Mouse (Mus musculus): ENCODE measurements around the gene Phrf1. TPM values are rescaled to one million over a fixed set of nuclear protein-coding genes. Genes with fewer than 3 reads are reported as not detected.
A peak's percentile ranks its signal among the peaks of the same experiment; 100 is the strongest.

Phrf1 gene
- polyA plus RNA-seq, 1 experiment, result 99.9 TPM

DNA sequence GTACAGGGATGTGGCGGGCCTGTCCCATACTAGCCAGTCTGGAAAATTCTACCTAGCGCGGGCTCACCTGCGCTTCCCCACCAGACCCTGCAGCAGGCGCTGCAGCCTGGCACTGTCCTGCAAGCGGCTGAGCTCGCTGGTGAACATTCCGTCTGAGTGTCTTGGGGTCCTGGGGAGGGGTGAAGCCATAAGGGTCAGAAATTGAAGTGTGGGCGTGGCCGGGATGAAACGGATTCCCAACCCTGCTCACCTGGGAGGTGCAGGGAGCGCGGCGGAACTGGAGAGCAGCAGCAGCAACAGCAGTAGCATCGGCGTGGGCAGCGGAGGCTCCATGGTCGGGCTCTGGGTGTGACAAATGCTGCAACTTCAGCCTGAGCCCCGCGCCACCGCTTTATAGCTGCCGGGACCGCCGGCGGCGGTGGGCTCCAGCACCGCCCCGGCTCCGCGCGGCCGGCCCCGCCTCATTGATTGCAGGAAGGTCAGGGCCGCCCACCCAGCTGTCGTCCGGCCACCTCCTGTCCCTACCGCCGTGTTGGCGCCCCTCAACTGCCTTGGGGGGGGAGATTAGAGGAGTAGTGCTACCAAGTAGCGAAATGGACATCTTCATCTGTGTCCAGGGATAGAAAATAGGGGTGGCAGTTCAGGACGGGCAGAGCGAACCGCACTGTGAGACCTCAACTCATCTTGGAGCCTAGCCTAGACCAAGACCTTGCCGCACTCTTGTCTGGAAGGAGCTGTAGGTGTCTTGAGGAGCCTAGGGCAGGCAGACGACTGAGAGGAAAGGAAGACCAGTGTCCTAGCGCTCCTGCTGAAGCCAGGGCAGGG, 50.4 kb downstream of the Phrf1 start, which contains the start of gene Sct:
TSS of gene Sct (minus strand) at position 368 of the 825 bp plus-strand sequence.
- Histone ChIP-seq H3K9me3 (replicated peaks; ENCODE audit: control insufficient read depth, insufficient read depth, low read length, poor library complexity, severe bottlenecking) (no peaks in the 10 kb centered on the region), H3K4me1 (ENCODE audit: control insufficient read depth, insufficient read depth, low read length) (peaks cover 1% of the 10 kb centered on the region), H3K27me3 (ENCODE audit: control insufficient read depth, insufficient read depth, low read length, poor library complexity, severe bottlenecking) (no peaks in the 10 kb centered on the region), H3K9ac (ENCODE audit: low read depth, poor library complexity, severe bottlenecking) (peak within 1 kb of the TSS; percentile 9), H3K36me3 (ENCODE audit: control insufficient read depth, insufficient read depth, low read length, poor library complexity, severe bottlenecking) (no peaks in the 10 kb centered on the region), H3K4me3 (ENCODE audit: low read depth, low read length) (peak within 1 kb of the TSS; percentile 69), H3K27ac (ENCODE audit: insufficient read depth, low read length) (no peak within 1 kb of the TSS)
- TF ChIP-seq POLR2A (IDR thresholded peaks at IDR 0.05; ENCODE audit: insufficient read depth, low read length) (no peak), EP300 (IDR thresholded peaks at IDR 0.05; ENCODE audit: insufficient read depth, low read depth, low read length) (no peak), CTCF (IDR thresholded peaks at IDR 0.05; ENCODE audit: low read depth, low read length) (peak; percentile 43)

DNA sequence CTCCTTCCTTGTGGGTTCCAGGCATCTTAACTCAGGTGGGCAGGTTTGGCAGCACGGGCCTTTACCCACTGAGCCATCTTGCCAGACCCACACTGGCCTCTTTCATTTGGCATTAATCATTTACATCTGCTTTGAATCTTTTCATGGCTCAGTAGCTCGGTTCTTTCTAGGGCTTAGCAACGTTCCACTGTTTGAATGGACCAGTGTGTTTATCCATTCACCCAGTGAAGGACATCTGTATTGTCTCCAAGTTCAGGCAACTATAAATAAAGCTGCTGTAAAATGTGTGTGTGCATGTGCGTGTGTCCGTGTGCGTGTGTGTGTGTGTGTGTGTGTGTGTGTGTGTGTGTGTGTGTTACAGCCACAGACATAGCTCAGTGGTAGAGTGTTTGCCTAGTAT, 52.9 kb downstream of the Phrf1 start:
- no peak overlapping the region for H3K27ac ChIP-seq (ENCODE audit: insufficient read depth, low read length)
- H3K36me3 ChIP-seq (ENCODE audit: control insufficient read depth, insufficient read depth, low read length, poor library complexity, severe bottlenecking), result no peaks in the 10 kb centered on the region
- H3K9ac ChIP-seq (ENCODE audit: low read depth, poor library complexity, severe bottlenecking), result no peak overlapping the region
- H3K27me3 ChIP-seq (ENCODE audit: control insufficient read depth, insufficient read depth, low read length, poor library complexity, severe bottlenecking), result no peaks in the 10 kb centered on the region
- TF ChIP-seq POLR2A (IDR thresholded peaks at IDR 0.05; ENCODE audit: insufficient read depth, low read length) (no peak), EP300 (IDR thresholded peaks at IDR 0.05; ENCODE audit: insufficient read depth, low read depth, low read length) (no peak), CTCF (IDR thresholded peaks at IDR 0.05; ENCODE audit: low read depth, low read length) (no peak)
- no peaks in the 10 kb centered on the region for H3K9me3 ChIP-seq (replicated peaks; ENCODE audit: control insufficient read depth, insufficient read depth, low read length, poor library complexity, severe bottlenecking)
- H3K4me3 ChIP-seq (ENCODE audit: low read depth, low read length), result no peak overlapping the region
- peaks cover 1% of the 10 kb centered on the region for H3K4me1 ChIP-seq (ENCODE audit: control insufficient read depth, insufficient read depth, low read length)

- H3K27me3 ChIP-seq (ENCODE audit: control insufficient read depth, insufficient read depth, low read length, poor library complexity, severe bottlenecking), result no peaks in the 10 kb centered on the region
- TF ChIP-seq EP300 (IDR thresholded peaks at IDR 0.05; ENCODE audit: insufficient read depth, low read depth, low read length) (no peak), CTCF (IDR thresholded peaks at IDR 0.05; ENCODE audit: low read depth, low read length) (no peak), POLR2A (IDR thresholded peaks at IDR 0.05; ENCODE audit: insufficient read depth, low read length) (no peak)
- H3K9ac ChIP-seq (ENCODE audit: low read depth, poor library complexity, severe bottlenecking), result no peak overlapping the region
Observed at GRCm38 (mm10) chr7:141282756-141283155, 54.2 kb downstream of the Phrf1 start.

DNA sequence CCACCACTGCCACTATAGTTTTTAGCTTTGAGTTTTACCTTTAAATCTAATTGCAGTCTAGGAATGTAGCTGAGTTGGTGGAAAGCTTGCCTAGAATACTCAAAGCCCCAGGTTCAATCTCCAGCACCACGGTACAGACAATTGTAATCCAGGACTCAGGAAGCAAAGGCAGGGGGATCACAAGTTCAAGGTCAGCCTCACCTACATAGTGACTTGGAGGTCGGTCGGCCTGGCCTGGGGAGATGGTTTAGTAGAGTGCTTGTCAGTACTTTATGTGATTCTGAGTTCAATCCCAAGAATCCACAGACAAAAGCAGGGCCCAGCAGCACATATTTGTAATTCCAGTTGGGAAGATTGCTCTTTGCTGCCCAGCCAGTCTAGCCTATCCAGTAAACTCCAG, 59.5 kb downstream of the Phrf1 start:
- Histone ChIP-seq H3K27me3 (ENCODE audit: control insufficient read depth, insufficient read depth, low read length, poor library complexity, severe bottlenecking) (peaks cover 8% of the 10 kb centered on the region), H3K4me3 (ENCODE audit: low read depth, low read length) (no peak overlapping the region)
- TF ChIP-seq EP300 (IDR thresholded peaks at IDR 0.05; ENCODE audit: insufficient read depth, low read depth, low read length) (0 out of 2 replicates have a peak, but pooled peaks have one; percentile 20), POLR2A (IDR thresholded peaks at IDR 0.05; ENCODE audit: insufficient read depth, low read length) (no peak), CTCF (IDR thresholded peaks at IDR 0.05; ENCODE audit: low read depth, low read length) (no peak)

More at GRCm38 (mm10) chr7:141282756-141283155, 54.2 kb downstream of the Phrf1 start:
- Histone ChIP-seq H3K4me3 (ENCODE audit: low read depth, low read length) (no peak overlapping the region), H3K9me3 (replicated peaks; ENCODE audit: control insufficient read depth, insufficient read depth, low read length, poor library complexity, severe bottlenecking) (no peaks in the 10 kb centered on the region), H3K27ac (ENCODE audit: insufficient read depth, low read length) (no peak overlapping the region), H3K36me3 (ENCODE audit: control insufficient read depth, insufficient read depth, low read length, poor library complexity, severe bottlenecking) (no peaks in the 10 kb centered on the region), H3K4me1 (ENCODE audit: control insufficient read depth, insufficient read depth, low read length) (no peaks in the 10 kb centered on the region)

GRCm38 (mm10) chr7:141291921-141292582, 63.5 kb downstream of the Phrf1 start, which contains the start of gene Drd4:
Drd4 (plus strand) TSS chr7:141292006.
- TF ChIP-seq EP300 (IDR thresholded peaks at IDR 0.05; ENCODE audit: insufficient read depth, low read depth, low read length) (no peak), POLR2A (IDR thresholded peaks at IDR 0.05; ENCODE audit: insufficient read depth, low read length) (no peak), CTCF (IDR thresholded peaks at IDR 0.05; ENCODE audit: low read depth, low read length) (no peak)
- H3K9ac ChIP-seq (ENCODE audit: low read depth, poor library complexity, severe bottlenecking), result peak within 1 kb of the TSS; percentile 46
- no peaks in the 10 kb centered on the region for H3K36me3 ChIP-seq (ENCODE audit: control insufficient read depth, insufficient read depth, low read length, poor library complexity, severe bottlenecking)
- peaks cover 15% of the 10 kb centered on the region for H3K27me3 ChIP-seq (ENCODE audit: control insufficient read depth, insufficient read depth, low read length, poor library complexity, severe bottlenecking)
- no peaks in the 10 kb centered on the region for H3K9me3 ChIP-seq (replicated peaks; ENCODE audit: control insufficient read depth, insufficient read depth, low read length, poor library complexity, severe bottlenecking)
- no peak within 1 kb of the TSS for H3K27ac ChIP-seq (ENCODE audit: insufficient read depth, low read length)
- H3K4me1 ChIP-seq (ENCODE audit: control insufficient read depth, insufficient read depth, low read length), result peaks cover 3% of the 10 kb centered on the region
- H3K4me3 ChIP-seq (ENCODE audit: low read depth, low read length), result peak within 1 kb of the TSS; percentile 68

More for the DNA sequence above, 59.5 kb downstream of the Phrf1 start:
- no peaks in the 10 kb centered on the region for H3K36me3 ChIP-seq (ENCODE audit: control insufficient read depth, insufficient read depth, low read length, poor library complexity, severe bottlenecking)
- peaks cover 1% of the 10 kb centered on the region for H3K4me1 ChIP-seq (ENCODE audit: control insufficient read depth, insufficient read depth, low read length)
- no peaks in the 10 kb centered on the region for H3K9me3 ChIP-seq (replicated peaks; ENCODE audit: control insufficient read depth, insufficient read depth, low read length, poor library complexity, severe bottlenecking)
- no peak overlapping the region for H3K9ac ChIP-seq (ENCODE audit: low read depth, poor library complexity, severe bottlenecking)
- H3K27ac ChIP-seq (ENCODE audit: insufficient read depth, low read length), result no peak overlapping the region
